Mouse (Mus musculus) Patski (cell line): ENCODE results near the gene Hibadh. TPM values are rescaled to one million over a fixed set of nuclear protein-coding genes. Genes with fewer than 3 reads are reported as not detected.
A peak's percentile ranks its signal among the peaks of the same experiment; 100 is the strongest.
"Not testable (repeated sequence)": the region's sequence is repeated elsewhere in the genome, so short reads cannot be mapped to it uniquely, and the experiment has no call there.

Experiments
- ATAC-seq: fragments of 100-300 bp; one replicate; pipeline ENCODE4 v1.8.0; 2021
- CTCF ChIA-PET: fragments of 350-600 bp; sonication (Branson Sonifier 250); formaldehyde crosslinking; loops from one replicate; lab custom pipeline; 2022; ENCODE audit warnings: inconsistent platforms; lab: Charles Lee
- POLR2A ChIA-PET: fragments of 350-600 bp; sonication (Branson Sonifier 250); formaldehyde crosslinking; loops from one replicate; lab custom pipeline; 2022; ENCODE audit warnings: antibody characterized with exemption, inconsistent platforms; lab: Charles Lee
- DNase-seq: peaks from one replicate; pipeline ENCODE4 v3.0.0-alpha.2; 2011; ENCODE audit warnings: low read depth, low spot score
- H3K27me3 ChIP-seq: fragments of 371-371 bp; one replicate; pipeline ENCODE4 v1.5.1; 2021
- CTCF ChIP-seq: fragments of 100-300 bp; IDR thresholded peaks from one replicate; pipeline ENCODE4 v1.5.1; 2021
- in situ Hi-C: fragments of 300-500 bp; cut with MboI; formaldehyde crosslinking; loops from 3 replicates; pipeline ENCODE4 v1.11.1; 2018; ENCODE audit warnings: low pct_unique_long_range_greater_than_20kb, mixed read lengths
- polyA plus RNA-seq: library from polyadenylated mRNA; unstranded; gene quantifications from one replicate; pipeline ENCODE4 v1.2.3, GENCODE M21; 2021

The Hibadh gene
- 136 TPM for polyA plus RNA-seq

- ChIA-PET CTCF (interaction anchor here (1.3 to 2.1 kb wide), 2 partner anchors 201 to 280 kb away, joined by 3 to 4 read pairs; no protein-coding TSS in a partner anchor), POLR2A (no interaction called here)
- no peak for TF ChIP-seq CTCF
- DNase-seq = peak; percentile 90
- in situ Hi-C loops = no loop called here
- ATAC-seq = peak; percentile 97
- H3K27me3 ChIP-seq = no peaks in the 10 kb centered on the region
These were observed at the start of gene Hibadh for GRCm38 (mm10) chr6:52640224-52640712. Gene Hibadh, minus strand, starts transcription at chr6:52640389.

- in situ Hi-C loops = no loop called here
- DNase-seq = no peak
- no peak for TF ChIP-seq CTCF
- ChIA-PET POLR2A (no interaction called here), CTCF (interaction anchor here (0.8 kb wide), 1 partner anchor 17 kb away, joined by 3 read pairs; no protein-coding TSS in a partner anchor)
- H3K27me3 ChIP-seq = no peaks in the 10 kb centered on the region
- ATAC-seq = no peak
These were observed 46.8 kb upstream of the Hibadh start for GRCm38 (mm10) chr6:52686901-52687500.

GRCm38 (mm10) chr6:52682607-52683006 lies 42.4 kb upstream of the Hibadh start:
- TF ChIP-seq CTCF = no peak
- in situ Hi-C loops = no loop called here
- CTCF ChIA-PET = interaction anchor here (1.5 kb wide), 1 partner anchor 42 kb away, joined by 5 read pairs; no protein-coding TSS in a partner anchor
- DNase-seq (no peak), ATAC-seq (no peak)
- POLR2A ChIA-PET = interaction anchor here (1.3 to 1.5 kb wide), 2 partner anchors 13 to 14 kb away, joined by 3 read pairs; no protein-coding TSS in a partner anchor
- no peaks in the 10 kb centered on the region for H3K27me3 ChIP-seq

GRCm38 (mm10) chr6:52681847-52682485 lies 41.8 kb upstream of the Hibadh start:
- DNase-seq = no peak
- no peaks in the 10 kb centered on the region for H3K27me3 ChIP-seq
- ChIA-PET POLR2A (interaction anchor here (1.3 to 1.5 kb wide), 2 partner anchors 13 to 14 kb away, joined by 3 read pairs; no protein-coding TSS in a partner anchor), CTCF (interaction anchor here (1.2 to 1.5 kb wide), 2 partner anchors 12 to 42 kb away, joined by 5 to 6 read pairs; no protein-coding TSS in a partner anchor)
- TF ChIP-seq CTCF = no peak
- ATAC-seq = no peak
- in situ Hi-C loops = no loop called here

GRCm38 (mm10) chr6:52680458-52681032 lies 40.4 kb upstream of the Hibadh start:
- H3K27me3 ChIP-seq = no peaks in the 10 kb centered on the region
- ChIA-PET POLR2A (no interaction called here), CTCF (interaction anchor here (0.8 to 1.0 kb wide), 2 partner anchors 31 to 44 kb away, joined by 3 to 4 read pairs; no protein-coding TSS in a partner anchor)
- ATAC-seq = no peak
- in situ Hi-C loops = no loop called here
- TF ChIP-seq CTCF = no peak
- DNase-seq = no peak

GRCm38 (mm10) chr6:52679565-52679964 lies 39.4 kb upstream of the Hibadh start:
- DNase-seq = no peak
- no peak for ATAC-seq
- no peak for TF ChIP-seq CTCF
- H3K27me3 ChIP-seq = no peaks in the 10 kb centered on the region
- POLR2A ChIA-PET = no interaction called here
- in situ Hi-C loops = no loop called here
- CTCF ChIA-PET = interaction anchor here (0.8 kb wide), 1 partner anchor 45 kb away, joined by 3 read pairs; no protein-coding TSS in a partner anchor

GRCm38 (mm10) chr6:52677534-52677933 lies 37.3 kb upstream of the Hibadh start:
- CTCF ChIA-PET = interaction anchor here (2.0 kb wide), 1 partner anchor 47 kb away, joined by 5 read pairs; no protein-coding TSS in a partner anchor
- DNase-seq, ATAC-seq, POLR2A ChIA-PET, H3K27me3 ChIP-seq, in situ Hi-C loops: not testable (repeated sequence)

GRCm38 (mm10) chr6:52675222-52675921 lies 35.2 kb upstream of the Hibadh start:
- DNase-seq (no peak), ATAC-seq (no peak)
- CTCF ChIA-PET = interaction anchor here (0.7 to 1.6 kb wide), 3 partner anchors 22 to 60 kb away, joined by 3 to 5 read pairs (median 4); no protein-coding TSS in a partner anchor
- POLR2A ChIA-PET = interaction anchor here (0.9 to 1.7 kb wide), 3 partner anchors 9 to 30 kb away, joined by 3 to 4 read pairs (median 4); no protein-coding TSS in a partner anchor
- H3K27me3 ChIP-seq = no peaks in the 10 kb centered on the region
- in situ Hi-C loops = no loop called here
- TF ChIP-seq CTCF = no peak

GRCm38 (mm10) chr6:52674541-52674940 lies 34.4 kb upstream of the Hibadh start:
- in situ Hi-C loops = no loop called here

GRCm38 (mm10) chr6:52673706-52674105 lies 33.5 kb upstream of the Hibadh start:
- no peaks in the 10 kb centered on the region for H3K27me3 ChIP-seq
- in situ Hi-C loops = no loop called here
- TF ChIP-seq CTCF = no peak
- no peak for DNase-seq
- ATAC-seq = no peak
- ChIA-PET CTCF (interaction anchor here (1.2 kb wide), 1 partner anchor 10 kb away, joined by 6 read pairs; no protein-coding TSS in a partner anchor), POLR2A (no interaction called here)

More at GRCm38 (mm10) chr6:52674541-52674940, 34.4 kb upstream of the Hibadh start:
- no peak for TF ChIP-seq CTCF
- no peaks in the 10 kb centered on the region for H3K27me3 ChIP-seq
- ATAC-seq = no peak
- DNase-seq = no peak
- ChIA-PET POLR2A (interaction anchor here (0.5 to 1.7 kb wide), 4 partner anchors 9 to 559 kb away, joined by 3 to 4 read pairs (median 4); no protein-coding TSS in a partner anchor), CTCF (interaction anchor here (0.7 to 1.6 kb wide), 4 partner anchors 11 to 61 kb away, joined by 3 to 6 read pairs (median 4); no protein-coding TSS in a partner anchor)
